Mouse (Mus musculus): ENCODE measurements at regions not wholly inside any gene's neighbourhood (a gene's known extent, or its start where the extent isn't known, plus 50 kb on each side); places are given as distances from the start of the nearest gene placed in this dataset.

DNA sequence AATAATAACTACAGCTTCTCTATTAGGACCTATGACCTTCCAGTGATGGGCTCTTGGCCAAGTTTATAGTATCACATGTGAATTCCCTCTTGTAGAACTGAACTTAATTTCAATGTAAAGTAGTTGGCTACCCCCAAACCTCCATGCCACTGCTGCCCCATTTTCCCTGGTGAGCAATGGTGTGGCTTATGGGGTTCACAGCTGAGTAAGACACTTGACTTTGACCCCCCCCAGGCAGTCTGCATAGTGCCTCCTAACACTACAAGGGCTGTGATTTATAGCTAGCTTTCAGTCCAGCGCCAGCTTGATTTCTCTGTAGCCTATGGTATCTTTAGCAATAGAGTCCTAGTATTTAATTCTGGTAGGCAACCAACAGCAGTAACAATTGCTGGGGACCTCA lies 113.1 kb downstream of the Mis18a start:
- DNase-seq (ENCODE audit: low read depth), result no peak

- no peak for DNase-seq (ENCODE audit: low read depth)
These were observed 117.0 kb downstream of the Mis18a start for GRCm38 (mm10) chr16:90610097-90610808.

DNA sequence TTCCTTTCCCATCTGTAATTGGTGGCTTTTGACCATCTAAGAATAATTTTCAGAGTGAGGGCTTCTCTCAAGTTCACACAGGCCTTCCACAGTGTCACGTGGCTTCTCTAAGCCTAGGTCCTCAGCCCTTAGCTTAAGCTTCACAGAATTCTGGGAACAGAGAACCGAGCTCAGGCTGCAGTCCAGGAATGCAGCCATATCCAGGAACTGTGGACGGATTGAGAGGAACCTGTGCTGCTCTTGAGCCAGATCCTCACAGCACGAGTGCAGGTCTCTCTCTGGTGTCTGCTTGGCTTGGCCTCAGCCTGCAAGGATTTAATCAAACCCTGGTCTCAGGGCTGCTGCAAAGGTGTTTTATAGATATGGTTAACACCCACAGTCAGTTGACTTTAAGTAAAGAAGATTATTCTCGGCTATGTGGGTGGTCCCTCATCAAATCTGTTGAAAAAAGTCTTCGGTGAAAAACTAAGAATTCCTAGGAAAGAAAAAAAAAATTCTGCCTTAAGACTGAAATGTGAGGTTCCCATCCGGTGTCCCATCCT lies 127.8 kb downstream of the Mis18a start:
- DNase-seq (ENCODE audit: low read depth), result no peak

GRCm38 (mm10) chr16:90598727-90599126 lies 128.5 kb downstream of the Mis18a start:
- DNase-seq (ENCODE audit: low read depth), result no peak

DNA sequence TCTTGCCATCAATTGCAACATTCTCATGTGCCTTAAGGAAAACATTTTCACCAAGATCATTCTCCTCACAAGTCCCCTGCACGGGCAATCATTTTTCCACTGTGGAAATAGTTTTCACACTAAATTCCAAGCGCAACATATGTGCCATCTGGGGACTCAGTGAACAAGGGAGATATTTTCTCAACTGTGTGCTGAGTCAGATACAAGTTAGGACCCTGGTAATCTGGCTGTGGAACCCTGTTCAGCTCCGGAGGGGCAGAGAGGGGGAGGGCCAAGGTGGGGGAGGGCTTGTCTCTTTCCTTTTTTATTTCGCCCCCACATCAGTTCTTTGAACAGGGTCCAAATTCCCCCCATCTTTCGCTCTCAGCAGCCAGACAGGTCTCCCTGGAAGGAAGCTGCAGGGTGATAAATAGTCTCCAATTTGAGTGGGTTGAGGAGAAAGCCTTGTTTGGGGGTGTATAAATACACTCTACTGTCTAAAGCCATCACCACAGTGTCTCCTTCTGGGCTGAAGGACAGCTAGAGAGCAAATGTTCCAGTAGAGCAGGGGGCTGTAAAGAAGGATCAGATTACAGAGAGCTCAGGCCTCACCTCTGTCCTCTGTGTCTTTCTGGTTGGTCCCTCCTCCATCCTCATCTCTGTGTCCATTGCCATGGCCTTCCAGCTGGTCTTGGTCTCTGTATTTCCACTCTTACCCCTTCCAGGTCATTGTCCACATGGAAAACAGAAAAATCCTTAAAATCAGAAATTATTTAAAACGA lies 134.3 kb downstream of the Mis18a start:
- DNase-seq (ENCODE audit: low read depth), result no peak

GRCm38 (mm10) chr16:90585171-90585570 lies 142.0 kb downstream of the Mis18a start:
- no peak for DNase-seq (ENCODE audit: low read depth)

GRCm38 (mm10) chr16:90580411-90580810 lies 146.8 kb downstream of the Mis18a start:
- no peak for DNase-seq (ENCODE audit: low read depth)

DNA sequence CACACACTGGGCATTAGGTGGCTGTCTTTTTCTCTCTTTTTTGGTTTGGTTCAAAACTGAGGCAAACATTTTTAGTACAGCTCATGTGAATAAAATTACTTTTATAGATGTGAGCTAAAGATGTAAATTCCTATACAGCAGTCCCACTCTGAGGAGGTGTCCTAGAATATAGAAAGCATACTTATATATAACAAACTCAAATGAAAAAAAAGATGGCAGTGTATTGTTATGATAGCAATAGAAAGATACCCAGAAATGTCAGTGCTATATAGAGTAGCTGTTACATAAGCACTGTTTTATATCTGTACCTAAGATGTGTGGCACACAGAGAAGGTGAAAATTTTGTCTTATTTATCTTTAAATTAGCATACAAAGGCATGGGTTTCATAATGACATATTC lies 156.1 kb downstream of the Mis18a start:
- DNase-seq (ENCODE audit: low read depth), result no peak

DNA sequence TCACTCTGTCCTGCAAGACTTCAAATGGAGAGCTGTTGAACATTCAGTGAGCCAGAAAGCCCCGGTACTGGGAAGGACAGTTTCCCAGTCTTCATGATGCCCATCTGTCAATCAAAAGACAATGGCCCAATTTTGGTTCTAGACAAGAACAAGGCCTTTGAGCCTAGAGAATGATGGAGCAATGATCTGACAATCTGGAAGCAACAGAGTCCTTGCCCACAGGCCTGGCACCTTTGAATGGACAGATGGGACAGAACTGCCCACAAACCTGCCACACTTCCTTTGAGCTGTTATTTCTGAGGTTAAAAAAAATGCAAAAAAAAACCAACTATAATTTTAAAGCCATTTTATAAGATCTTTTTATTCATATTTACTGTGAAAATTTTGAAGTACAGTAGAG lies 157.4 kb downstream of the Mis18a start:
- DNase-seq (ENCODE audit: low read depth), result no peak

- DNase-seq (ENCODE audit: low read depth), result no peak
These were observed 162.0 kb downstream of the Mis18a start for GRCm38 (mm10) chr16:90565182-90565581.

GRCm38 (mm10) chr16:90553120-90553519 lies 167.3 kb downstream of the Hunk start:
- no peak for DNase-seq (ENCODE audit: low read depth)

DNA sequence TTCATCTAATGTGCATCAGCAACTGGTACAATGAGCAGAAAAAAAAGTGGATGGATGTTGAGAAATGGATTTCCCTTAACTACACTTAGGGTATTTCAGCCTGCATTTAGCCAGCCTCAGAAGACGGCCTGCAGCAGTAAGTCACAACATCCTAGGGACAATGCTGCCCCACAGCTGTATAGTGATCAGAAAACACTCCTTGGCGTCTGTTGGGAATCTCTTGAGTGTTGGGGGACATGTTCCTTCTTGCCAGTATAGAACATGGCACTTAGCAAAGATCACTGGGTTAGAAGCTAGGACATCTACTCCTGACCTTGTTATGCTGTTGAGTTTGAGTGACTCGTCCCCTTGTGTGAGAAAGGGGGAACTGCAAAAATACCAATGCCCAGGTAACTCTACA lies 165.2 kb downstream of the Hunk start:
- DNase-seq (ENCODE audit: low read depth), result no peak

- no peak for DNase-seq (ENCODE audit: low read depth)
These were observed 164.4 kb downstream of the Hunk start for GRCm38 (mm10) chr16:90550058-90550795.
